Mouse (Mus musculus) bone marrow macrophage, adult 2 months (primary cell): ENCODE data around the gene Amn.

ENCODE experiments used
- CTCF ChIP-seq: IDR thresholded peaks from 2 replicates; pipeline ENCODE4 v1.5.1; 2012; ENCODE audit warnings: low read depth, mild to moderate bottlenecking, low read length, moderate library complexity
- POLR2A ChIP-seq: IDR thresholded peaks from 2 replicates; pipeline ENCODE4 v1.6.1; 2012; ENCODE audit warnings: mild to moderate bottlenecking, low read depth, low read length, borderline replicate concordance

DNA sequence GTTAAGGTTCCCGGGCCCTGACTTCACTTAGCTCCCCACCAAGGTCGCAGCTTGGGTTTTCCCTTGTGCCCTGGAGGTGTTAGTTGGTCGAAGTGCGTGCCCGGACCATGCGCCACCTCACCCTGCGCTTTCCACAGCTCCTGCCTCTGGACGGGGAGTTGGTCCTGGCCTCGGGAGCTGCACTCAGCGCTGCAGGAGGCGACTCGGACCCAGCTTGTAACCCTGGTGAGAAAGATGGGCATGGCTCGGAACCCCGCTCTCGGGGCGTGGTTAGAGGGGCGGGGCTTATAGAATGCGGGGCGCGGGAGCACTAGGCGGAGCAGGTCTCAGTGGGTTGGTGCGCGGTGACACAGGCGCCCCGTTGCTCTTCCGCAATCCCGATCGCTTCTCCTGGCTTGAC is 3.1 kb downstream of the Amn start:
- TF ChIP-seq CTCF (no peak), POLR2A (no peak)
